Mouse (Mus musculus) liver, embryonic 16.5 days (tissue): ENCODE results near the gene Lrrc32. TPM values are rescaled to one million over a fixed set of nuclear protein-coding genes. Genes with fewer than 3 reads are reported as not detected.

ENCODE experiments used
- ATAC-seq: fragments of 200-750 bp; cut with Nextera tagmentation; 2 replicates; pipeline ENCODE4 v1.8.0; 2017; ENCODE audit warnings: low read depth, mild to moderate bottlenecking, moderate number of reproducible peaks, moderate library complexity
- H3K27ac ChIP-seq: fragments of 300-500 bp; sonication (generic); 2 replicates; pipeline ENCODE4 v1.5.1; 2014; ENCODE audit warnings: mild to moderate bottlenecking, low read length
- H3K27me3 ChIP-seq: fragments of 300-500 bp; sonication (generic); 2 replicates; pipeline ENCODE4 v1.6.1; 2014; ENCODE audit warnings: low read depth, low read length, mixed read lengths; ENCODE audit not compliant: control insufficient read depth, insufficient read depth
- H3K36me3 ChIP-seq: fragments of 300-500 bp; sonication (generic); 2 replicates; pipeline ENCODE4 v1.6.1; 2014; ENCODE audit warnings: mild to moderate bottlenecking; ENCODE audit not compliant: control insufficient read depth, insufficient read depth
- H3K4me1 ChIP-seq: fragments of 300-500 bp; sonication (generic); 2 replicates; pipeline ENCODE4 v1.6.1; 2014; ENCODE audit warnings: low read depth, low read length, mixed read lengths; ENCODE audit not compliant: control insufficient read depth
- H3K4me2 ChIP-seq: fragments of 300-500 bp; sonication (generic); 2 replicates; pipeline ENCODE4 v1.6.1; 2014; ENCODE audit warnings: low read depth, low read length, mixed read lengths
- H3K4me3 ChIP-seq: fragments of 300-500 bp; sonication (generic); 2 replicates; pipeline ENCODE4 v1.5.1; 2014; ENCODE audit warnings: low read depth, mild to moderate bottlenecking, low read length
- H3K9ac ChIP-seq: fragments of 300-500 bp; sonication (generic); 2 replicates; pipeline ENCODE4 v1.6.1; 2014; ENCODE audit warnings: low read depth, low read length
- H3K9me3 ChIP-seq: fragments of 300-500 bp; sonication (generic); replicated peaks from 2 replicates; pipeline ENCODE4 v1.6.1; 2016; ENCODE audit warnings: low read length; ENCODE audit not compliant: control insufficient read depth
- WGBS: fragments of 180-500 bp; shearing (Covaris S2); extraction: QIAGEN DNeasy Blood & Tissue Kit; methylation state at CpG from one replicate; pipeline ENCODE4 v1.1.7; 2014; ENCODE audit not compliant: insufficient replicate concordance; 5-methylcytosine and 5-hydroxymethylcytosine counted together
- polyA plus RNA-seq: library from polyadenylated mRNA; unstranded; fragments of >200 nt; fragmentation: Nextera tagmentation; extraction: Ambion mirVana; gene quantifications from 2 replicates; pipeline ENCODE4 v1.2.1, GENCODE M21; 2015

The Lrrc32 gene
- polyA plus RNA-seq, 1 experiment from 2014 or later = 7.1 TPM

DNA sequence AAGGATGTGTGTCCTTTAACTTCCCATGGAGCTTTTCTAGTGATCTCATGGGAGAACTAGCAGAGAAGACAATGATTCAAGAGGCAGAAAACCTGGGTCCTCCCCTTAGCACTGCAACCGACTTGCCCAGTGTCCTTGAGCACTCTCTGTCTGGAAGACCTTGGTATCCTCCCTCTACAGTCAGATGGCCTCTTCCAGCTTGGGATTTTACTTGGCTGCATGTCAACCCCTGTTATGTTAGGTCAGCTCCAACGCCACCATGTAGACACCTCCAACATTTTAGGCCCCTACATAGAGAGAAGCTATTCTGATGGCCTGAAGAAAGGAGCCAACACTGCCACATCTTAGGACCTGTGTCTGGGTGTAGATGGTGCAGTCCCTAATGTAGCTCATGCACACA is 16.6 kb upstream of the Lrrc32 start:
- H3K4me1 ChIP-seq = no peaks in the 10 kb centered on the region
- ATAC-seq = no peak
- no peaks in the 10 kb centered on the region for H3K9me3 ChIP-seq
- H3K27ac ChIP-seq = no peak overlapping the region
- 48% methylated on average over 2 of the region's 2 CpGs for WGBS
- H3K36me3 ChIP-seq = no peaks in the 10 kb centered on the region
- no peak overlapping the region for H3K4me2 ChIP-seq
- H3K4me3 ChIP-seq = no peak overlapping the region
- H3K9ac ChIP-seq = no peak overlapping the region
- H3K27me3 ChIP-seq = no peaks in the 10 kb centered on the region

DNA sequence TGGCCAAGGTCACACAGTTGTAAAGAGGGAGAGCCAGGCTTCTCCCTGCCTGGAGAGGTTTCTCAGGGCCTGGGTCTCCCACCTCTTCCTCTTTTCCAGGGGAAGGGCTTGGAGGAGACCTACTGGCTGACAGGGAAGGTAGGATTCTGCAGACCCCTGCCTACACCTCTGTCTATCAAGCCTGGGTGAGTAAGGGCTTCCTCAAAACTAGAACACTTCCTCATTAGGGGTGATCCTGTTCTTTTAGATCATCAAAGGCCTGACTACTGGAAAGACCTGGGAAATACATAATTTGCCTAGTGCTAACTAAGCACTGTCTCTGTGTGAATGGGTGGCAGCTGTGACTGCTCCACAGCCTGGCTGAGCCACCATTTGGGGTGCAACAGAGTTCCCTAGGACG is 14.5 kb upstream of the Lrrc32 start:
- WGBS = 0% methylated on average over 1 of the region's 1 CpGs
- H3K27ac ChIP-seq = no peak overlapping the region

DNA sequence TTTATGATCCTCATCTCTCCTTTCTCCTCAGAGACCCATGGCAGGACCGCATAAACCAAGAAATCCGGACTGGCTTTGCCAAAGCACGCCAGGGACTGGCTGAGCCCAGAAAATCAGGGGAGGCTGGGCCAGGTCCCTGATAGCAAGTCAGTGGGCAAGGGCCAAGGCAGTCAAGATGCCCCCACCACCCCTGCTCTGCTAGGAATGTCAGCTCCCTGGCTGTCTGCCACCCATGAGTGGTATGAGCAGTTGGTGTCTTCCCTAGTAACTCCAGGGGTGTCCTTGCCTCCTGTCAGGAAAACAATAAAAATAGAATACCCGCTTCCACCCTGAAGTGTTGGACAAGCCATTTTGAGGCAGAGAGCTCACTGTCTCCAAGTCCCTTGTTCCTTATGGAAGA is 11.9 kb upstream of the Lrrc32 start:
- WGBS = 66% methylated on average over 4 of the region's 4 CpGs
- Histone ChIP-seq H3K4me1 (no peaks in the 10 kb centered on the region), H3K9me3 (no peaks in the 10 kb centered on the region), H3K4me3 (no peak overlapping the region), H3K4me2 (no peak overlapping the region), H3K36me3 (no peaks in the 10 kb centered on the region), H3K9ac (no peak overlapping the region), H3K27me3 (no peaks in the 10 kb centered on the region), H3K27ac (no peak overlapping the region)
- no peak for ATAC-seq

More for the DNA sequence above, 14.5 kb upstream of the Lrrc32 start:
- Histone ChIP-seq H3K36me3 (no peaks in the 10 kb centered on the region), H3K4me1 (no peaks in the 10 kb centered on the region), H3K27me3 (no peaks in the 10 kb centered on the region), H3K9ac (no peak overlapping the region), H3K9me3 (no peaks in the 10 kb centered on the region), H3K4me3 (no peak overlapping the region), H3K4me2 (no peak overlapping the region)
- no peak for ATAC-seq

DNA sequence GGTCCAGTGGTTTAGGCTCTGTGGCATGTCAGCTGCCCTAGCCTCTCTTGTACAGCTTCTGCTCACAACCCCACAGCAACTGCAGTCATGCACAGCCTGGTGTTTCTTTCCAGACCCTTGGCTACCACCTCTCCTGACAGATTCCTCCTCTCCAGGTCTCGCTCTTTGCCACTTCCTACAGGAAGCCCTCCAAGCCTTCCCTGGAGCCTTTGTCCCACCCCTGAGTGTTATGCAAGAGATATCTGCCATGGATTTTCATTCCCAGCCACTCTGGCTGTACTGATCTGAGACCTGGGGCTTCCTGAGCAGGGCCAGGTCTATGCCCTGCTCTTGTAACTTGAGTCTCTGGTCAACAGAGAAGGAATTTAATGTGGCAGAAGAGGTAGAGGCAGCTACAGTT is 8.6 kb upstream of the Lrrc32 start:
- Histone ChIP-seq H3K27ac (no peak overlapping the region), H3K4me3 (no peak overlapping the region), H3K4me2 (no peak overlapping the region), H3K27me3 (no peaks in the 10 kb centered on the region), H3K36me3 (no peaks in the 10 kb centered on the region), H3K4me1 (no peaks in the 10 kb centered on the region), H3K9me3 (no peaks in the 10 kb centered on the region), H3K9ac (no peak overlapping the region)
- WGBS = 50% methylated on average over 1 of the region's 1 CpGs
- no peak for ATAC-seq

DNA sequence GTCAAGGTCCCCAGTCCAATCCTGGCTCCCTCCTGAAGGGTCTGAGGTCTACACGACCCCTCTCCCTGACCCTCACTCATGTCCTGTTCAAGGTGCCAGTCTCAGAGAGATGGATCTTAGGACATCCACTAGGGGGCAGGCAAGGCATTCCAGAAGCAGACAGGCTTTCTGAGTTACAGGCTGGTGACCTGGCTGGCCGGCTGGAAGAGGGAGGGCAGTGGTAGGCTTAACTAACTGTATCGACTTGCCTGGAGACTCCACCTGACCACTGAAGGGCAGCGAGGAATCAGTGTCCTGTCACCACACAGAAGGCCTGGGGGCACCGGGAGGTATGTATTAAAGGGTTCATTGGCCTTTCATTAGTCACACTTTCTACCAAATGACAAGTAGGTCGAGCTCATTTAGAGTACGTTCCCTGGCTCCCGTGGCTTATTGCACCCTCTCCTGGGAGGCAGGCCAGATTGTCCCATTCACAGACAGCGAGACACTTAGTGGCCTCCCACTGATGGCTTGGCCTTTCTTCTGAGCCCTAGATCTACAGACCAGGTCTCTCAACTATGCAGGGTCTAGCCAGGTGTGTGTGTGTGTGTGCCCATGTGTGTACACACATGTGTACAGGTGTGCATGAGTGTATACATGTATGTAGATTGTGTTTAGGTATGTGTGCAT is 7.9 kb upstream of the Lrrc32 start:
- Histone ChIP-seq H3K9ac (no peak overlapping the region), H3K9me3 (no peaks in the 10 kb centered on the region), H3K4me2 (no peak overlapping the region), H3K4me3 (no peak overlapping the region), H3K36me3 (no peaks in the 10 kb centered on the region), H3K27ac (no peak overlapping the region), H3K27me3 (no peaks in the 10 kb centered on the region), H3K4me1 (no peaks in the 10 kb centered on the region)
- ATAC-seq = no peak
- 24% methylated on average over 9 of the region's 9 CpGs for WGBS

DNA sequence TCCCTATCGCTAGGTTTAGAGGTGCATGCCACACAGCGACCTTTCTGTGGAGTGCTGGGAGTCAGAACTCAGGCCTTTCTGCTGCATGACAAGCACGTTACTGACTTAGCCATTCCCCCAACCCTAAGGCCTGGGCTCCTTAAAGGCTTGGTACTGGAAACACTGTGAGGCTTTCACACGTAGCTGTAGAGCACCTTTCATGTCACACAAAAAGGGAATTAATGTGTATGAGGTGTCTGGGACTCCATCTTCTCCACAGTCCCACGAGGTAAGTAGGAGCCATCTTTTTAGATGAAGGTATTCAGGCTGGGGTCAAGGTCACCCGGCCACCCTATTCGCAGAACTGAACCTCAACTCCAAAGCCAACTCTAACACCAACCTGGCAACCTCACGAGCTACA is 7.2 kb upstream of the Lrrc32 start:
- no peaks in the 10 kb centered on the region for H3K9me3 ChIP-seq
- ATAC-seq = no peak
- WGBS = 65% methylated on average over 8 of the region's 8 CpGs
- H3K4me3 ChIP-seq = no peak overlapping the region
- no peaks in the 10 kb centered on the region for H3K27me3 ChIP-seq
- H3K27ac ChIP-seq = no peak overlapping the region
- H3K9ac ChIP-seq = no peak overlapping the region
- H3K4me2 ChIP-seq = no peak overlapping the region
- H3K4me1 ChIP-seq = no peaks in the 10 kb centered on the region
- no peaks in the 10 kb centered on the region for H3K36me3 ChIP-seq

DNA sequence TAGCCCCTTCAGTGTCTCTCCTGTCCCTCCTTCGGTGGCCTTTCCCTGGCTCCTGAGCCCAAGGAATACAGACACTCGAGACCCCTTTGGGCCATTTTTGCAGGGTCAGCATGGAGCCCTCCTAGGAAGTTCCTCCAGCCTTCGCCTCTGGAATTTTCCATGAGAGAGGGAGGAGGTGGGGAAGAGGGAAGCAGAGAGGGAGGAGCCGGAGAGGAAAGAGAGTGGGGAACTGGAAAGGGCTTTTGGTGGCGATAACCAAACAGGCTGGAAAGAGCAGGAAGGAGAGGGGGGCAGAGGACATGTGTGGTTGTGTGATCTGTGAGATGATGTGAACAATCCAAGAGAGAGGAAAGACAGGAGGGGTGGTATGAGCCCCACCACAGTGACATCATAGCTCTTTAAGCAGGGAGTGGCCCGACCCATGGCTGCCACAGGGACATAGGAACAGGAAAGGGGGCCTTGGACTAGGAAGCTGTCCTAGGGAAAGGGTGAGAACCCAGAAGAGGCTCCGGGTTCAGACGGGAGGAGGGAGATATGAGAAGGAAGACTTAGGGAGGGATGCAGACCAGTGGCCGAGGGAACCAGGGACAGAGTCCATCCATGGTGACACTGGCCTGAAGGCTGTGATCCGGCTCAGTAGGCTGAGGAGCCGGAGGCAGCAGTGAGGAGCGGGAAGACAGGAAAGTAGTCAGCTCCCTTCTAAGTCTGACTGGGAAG is 6.4 kb upstream of the Lrrc32 start:
- H3K36me3 ChIP-seq = no peaks in the 10 kb centered on the region
- H3K4me3 ChIP-seq = no peak overlapping the region
- H3K9me3 ChIP-seq = no peaks in the 10 kb centered on the region
- H3K9ac ChIP-seq = no peak overlapping the region
- H3K4me2 ChIP-seq = no peak overlapping the region
- no peak overlapping the region for H3K27ac ChIP-seq
- WGBS = 44% methylated on average over 12 of the region's 12 CpGs
- no peaks in the 10 kb centered on the region for H3K27me3 ChIP-seq
- peak; percentile 33 for ATAC-seq
- no peaks in the 10 kb centered on the region for H3K4me1 ChIP-seq

DNA sequence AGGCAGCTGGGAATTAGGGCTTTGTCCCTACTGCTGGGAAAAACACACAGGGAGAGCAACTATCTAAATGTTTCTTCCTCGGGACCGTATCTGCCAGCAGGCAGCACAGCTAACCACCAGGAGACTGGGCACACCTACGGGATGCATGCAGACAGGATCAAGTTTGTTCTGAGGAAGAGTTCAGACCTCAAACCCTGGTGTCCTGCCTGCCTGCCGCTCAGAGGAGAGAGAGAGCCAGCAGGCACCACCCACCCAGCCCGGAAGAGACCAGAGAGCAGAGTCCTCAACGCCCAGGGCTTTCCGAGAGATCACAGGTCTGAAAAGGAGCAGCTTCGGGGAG is 5.8 kb upstream of the Lrrc32 start:
- Histone ChIP-seq H3K4me2 (no peak overlapping the region), H3K27ac (no peak overlapping the region), H3K36me3 (no peaks in the 10 kb centered on the region), H3K9me3 (no peaks in the 10 kb centered on the region), H3K4me1 (no peaks in the 10 kb centered on the region), H3K9ac (no peak overlapping the region), H3K27me3 (no peaks in the 10 kb centered on the region), H3K4me3 (no peak overlapping the region)
- ATAC-seq = no peak
- 29% methylated on average over 8 of the region's 8 CpGs for WGBS

DNA sequence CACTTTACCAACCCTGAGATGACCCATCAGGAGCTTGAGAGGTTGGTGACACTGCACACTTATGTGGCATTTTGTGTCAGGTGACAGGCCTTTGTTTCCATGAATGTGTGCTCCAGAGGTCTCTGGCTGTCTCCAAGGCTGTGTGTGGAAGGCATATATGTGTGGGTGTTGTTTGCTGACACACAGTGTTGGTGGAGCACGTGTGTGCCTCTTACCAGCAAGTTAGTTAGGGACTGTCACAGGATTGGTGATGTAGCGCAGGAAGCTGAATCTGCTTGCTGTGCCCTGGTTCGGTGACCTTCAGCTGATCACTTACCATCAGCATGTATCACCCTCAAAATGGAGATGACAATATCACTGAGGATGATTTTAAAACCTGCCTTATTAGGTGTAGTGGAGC is 4.2 kb upstream of the Lrrc32 start:
- H3K4me3 ChIP-seq = no peak overlapping the region
- no peak overlapping the region for H3K4me2 ChIP-seq
- 57% methylated on average over 3 of the region's 3 CpGs for WGBS
- no peak overlapping the region for H3K9ac ChIP-seq
- H3K9me3 ChIP-seq = no peaks in the 10 kb centered on the region
- peaks cover 3% of the 10 kb centered on the region for H3K4me1 ChIP-seq
- ATAC-seq = no peak
- no peaks in the 10 kb centered on the region for H3K36me3 ChIP-seq
- peaks cover 13% of the 10 kb centered on the region for H3K27me3 ChIP-seq
- H3K27ac ChIP-seq = no peak overlapping the region
